In genomic region chr5:107868905-107869424, GRCm38 (mm10) we compare ENCODE assay signal across 8 mouse cellular contexts. TPM values are rescaled to one million over a fixed set of nuclear protein-coding genes. Genes with fewer than 3 reads are reported as not detected.
A peak's percentile ranks its signal among the peaks of the same experiment; 100 is the strongest.
DNase-seq lines count a peak whose midpoint lies in the region; ATAC-seq lines count a peak whose summit lies in the region.

No protein-coding gene starts in this region.

- intact Hi-C loops in gastrocnemius, postnatal 14 days (cut with DNase I; ENCODE audit: low total_unique reads): no loop called here

- ATAC-seq in inflammation-experienced regulatory T-cells, adult 6 months: peak; percentile 53

- H3K9me3 ChIP-seq in megakaryocyte, embryonic 14.5 days: no peaks in the 10 kb centered on the region

- H3K4me3 ChIP-seq in megakaryocyte, embryonic 14.5 days (replicated peaks): peak overlapping the region; percentile 91

- peaks cover 15% of the 10 kb centered on the region for H3K4me1 ChIP-seq in megakaryocyte, embryonic 14.5 days

- DNase-seq in adrenal gland, adult 18-20 months (ENCODE audit: low spot score in 2 of 2): peak; percentile 87 to 91
- DNase-seq in embryo, embryonic 10.5 days (ENCODE audit: low spot score): peak; percentile 96
- peak; percentile 92 for DNase-seq in gastrocnemius, postnatal 14 days
- DNase-seq in left cerebral cortex, adult 9 months (ENCODE audit: low spot score in 2 of 2): peak; percentile 59 to 86
- DNase-seq in right cerebral cortex, postnatal 10 days (ENCODE audit: low spot score in 2 of 2): peak; percentile 94 to 95
- peak; percentile 93 for DNase-seq in urinary bladder, postnatal 14 days (ENCODE audit: low spot score)

- no peaks in the 10 kb centered on the region for H3K36me3 ChIP-seq in megakaryocyte, embryonic 14.5 days (replicated peaks; ENCODE audit: low read length)

- peaks cover 85% of the 10 kb centered on the region for H3K27me3 ChIP-seq in megakaryocyte, embryonic 14.5 days (replicated peaks)

RNA-seq across cellular contexts. Expression of gene Evi5, which starts 5.9 kb away (rescaled TPM):
- total RNA-seq in adrenal gland, adult 18-20 months (2021): 10 to 100 TPM; 46.2 to 61.5 TPM
- total RNA-seq in gastrocnemius, postnatal 14 days (2021): 10 to 100 TPM; 16.6 to 17.4 TPM
- polyA plus RNA-seq in inflammation-experienced regulatory T-cells, adult 6 months (2017; shearing (Covaris generic)): 1 to 10 TPM in 2 of 3 experiments, under 1 TPM in 1; 0.57 to 1.3 (median 1.3) TPM
- polyA plus RNA-seq in megakaryocyte, embryonic 14.5 days (2012; ENCODE audit: insufficient read depth, low replicate concordance): 0.20 TPM in 1 of 2 replicates, not detected in the other

RNA-seq across cellular contexts. Expression of gene Rpl5, which starts 31.3 kb away (rescaled TPM):
- total RNA-seq in adrenal gland, adult 18-20 months (2021): 10 to 100 TPM; 57.0 to 65.2 TPM
- total RNA-seq in gastrocnemius, postnatal 14 days (2021): 10 to 100 TPM; 36.7 to 45.6 TPM
- polyA plus RNA-seq in inflammation-experienced regulatory T-cells, adult 6 months (2017; shearing (Covaris generic)): 100 to 1,000 TPM in 1 of 3 experiments, 10 to 100 TPM in 2; 47.1 to 105 (median 92.6) TPM
- 21.3 and 79.1 TPM in 2 replicates for polyA plus RNA-seq in megakaryocyte, embryonic 14.5 days (2012; ENCODE audit: insufficient read depth, low replicate concordance)

RNA-seq across cellular contexts. Expression of gene Ube2d2b, which starts 39.1 kb away (rescaled TPM):
- not detected for total RNA-seq in adrenal gland, adult 18-20 months (2021)
- not detected for total RNA-seq in gastrocnemius, postnatal 14 days (2021)
- not detected for polyA plus RNA-seq in inflammation-experienced regulatory T-cells, adult 6 months (2017; shearing (Covaris generic))
- polyA plus RNA-seq in megakaryocyte, embryonic 14.5 days (2012; ENCODE audit: insufficient read depth, low replicate concordance): not detected in 2 replicates

Comparison
In these comparisons a context has a peak if more than half of its experiments do, and no peak if none do; other contexts are left out.
1. Peak in every context shown above with its lines: DNase-seq, ATAC-seq and H3K4me3 ChIP-seq.